Mouse (Mus musculus) small intestine, adult 2 months (tissue): ENCODE data around the gene Tmem79.

Experiments
- CTCF ChIP-seq: fragments of 200-500 bp; IDR thresholded peaks from 2 replicates; pipeline ENCODE4 v1.5.1; 2012; ENCODE audit warnings: low read depth, mild to moderate bottlenecking, control low read depth, inconsistent platforms, low read length, moderate library complexity, mixed read lengths; ENCODE audit not compliant: insufficient replicate concordance, insufficient read length; ENCODE audit errors: extremely low read depth
- POLR2A ChIP-seq: fragments of 200-500 bp; IDR thresholded peaks from 2 replicates; pipeline ENCODE4 v1.6.1; 2012; ENCODE audit warnings: low read depth, mild to moderate bottlenecking, control low read depth, inconsistent platforms, low read length, moderate library complexity

DNA sequence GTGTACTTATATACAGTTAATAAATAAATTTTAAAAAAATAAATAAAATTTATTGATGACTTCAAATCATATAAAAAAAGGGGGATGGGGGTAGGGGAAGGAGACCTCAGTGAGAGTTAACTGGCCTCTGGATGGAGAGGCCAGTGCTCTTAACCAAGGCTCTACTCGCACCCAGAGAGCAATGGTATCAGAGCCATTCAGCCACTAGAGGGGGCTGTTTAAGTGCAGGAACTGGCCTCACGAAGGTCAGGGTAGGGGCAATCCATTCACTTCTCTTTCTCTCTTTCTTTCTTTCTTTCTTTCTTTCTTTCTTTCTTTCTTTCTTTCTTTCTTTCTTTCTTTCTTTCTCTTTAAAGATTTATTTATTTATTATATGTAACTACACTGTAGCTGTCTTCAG is 4.7 kb downstream of the Tmem79 start:
- peak; percentile 77; the same call in 1 of the 2 replicates for TF ChIP-seq CTCF
- TF ChIP-seq POLR2A = no peak
